Mouse (Mus musculus): Measurements from ENCODE around the gene Ern1.

DNA sequence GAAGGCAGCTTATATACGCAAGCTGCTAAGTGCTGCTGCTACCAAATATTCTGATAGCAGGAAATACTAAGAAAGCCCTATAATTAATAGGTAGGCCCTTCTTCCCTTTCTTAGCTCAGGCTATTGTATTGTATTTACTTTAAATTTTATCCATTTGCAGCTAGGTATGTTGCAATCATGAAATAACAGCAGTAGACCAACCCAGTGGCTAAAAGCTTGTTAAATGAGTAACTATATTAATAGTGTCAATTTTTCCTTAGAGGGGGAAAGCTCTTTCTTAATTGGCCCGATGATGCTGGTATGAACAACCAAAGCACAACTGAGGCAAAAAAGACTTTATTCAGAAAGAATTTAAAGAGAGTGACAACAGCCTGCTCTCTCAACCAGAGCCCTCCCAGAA, 59.1 kb downstream of the Ern1 start:
- TF ChIP-seq CTCF (IDR thresholded peaks at IDR 0.05; ENCODE audit: borderline replicate concordance, insufficient read depth, low read length) = no peak
- no peak for TF ChIP-seq POLR2A (IDR thresholded peaks at IDR 0.05; ENCODE audit: low read depth, low read length)
